Mouse (Mus musculus): ENCODE data around the gene Prss8. TPM values are rescaled to one million over a fixed set of nuclear protein-coding genes. Genes with fewer than 3 reads are reported as not detected.
"Not testable (repeated sequence)": the region's sequence is repeated elsewhere in the genome, so short reads cannot be mapped to it uniquely, and the experiment has no call there.

Gene Prss8
- polyA plus RNA-seq, 1 experiment from 2014 or later = 59.5 TPM

GRCm38 (mm10) chr7:127942097-127942496, 12.2 kb upstream of the Prss8 start:
- not testable (repeated sequence) for H3K9me3 ChIP-seq (replicated peaks); H3K4me1 ChIP-seq; H3K4me2 ChIP-seq; H3K36me3 ChIP-seq; H3K27ac ChIP-seq; H3K4me3 ChIP-seq (replicated peaks); H3K9ac ChIP-seq; ATAC-seq (replicated peaks; ENCODE audit: low FRiP score)
- WGBS = 50% methylated on average over 2 of the region's 2 CpGs
- peaks cover 39% of the 10 kb centered on the region for H3K27me3 ChIP-seq

GRCm38 (mm10) chr7:127936216-127936884, 6.4 kb upstream of the Prss8 start:
- Histone ChIP-seq H3K9me3 (replicated peaks) (no peaks in the 10 kb centered on the region), H3K4me3 (replicated peaks) (peak overlapping the region; percentile 78), H3K4me1 (peaks cover 48% of the 10 kb centered on the region), H3K36me3 (no peaks in the 10 kb centered on the region), H3K27ac (peak overlapping the region; percentile 67; the same call in 1 of the 2 replicates), H3K9ac (peak overlapping the region; percentile 85), H3K4me2 (peak overlapping the region; percentile 99), H3K27me3 (no peaks in the 10 kb centered on the region)
- WGBS = 55% methylated on average over 18 of the region's 18 CpGs
- ATAC-seq (replicated peaks; ENCODE audit: low FRiP score) = no peak

- peak overlapping the region; percentile 85 for H3K9ac ChIP-seq
- peak overlapping the region; percentile 78 for H3K4me3 ChIP-seq (replicated peaks)
- H3K4me2 ChIP-seq = peak overlapping the region; percentile 99
- no peaks in the 10 kb centered on the region for H3K9me3 ChIP-seq (replicated peaks)
- H3K36me3 ChIP-seq = no peaks in the 10 kb centered on the region
- peak overlapping the region; percentile 67 for H3K27ac ChIP-seq
- peaks cover 52% of the 10 kb centered on the region for H3K4me1 ChIP-seq
- no peaks in the 10 kb centered on the region for H3K27me3 ChIP-seq
- WGBS = 1% methylated on average over 38 of the region's 38 CpGs
- ATAC-seq (replicated peaks; ENCODE audit: low FRiP score) = peak; percentile 50
Observed at GRCm38 (mm10) chr7:127935748-127936159, 5.8 kb upstream of the Prss8 start.

- ATAC-seq (replicated peaks; ENCODE audit: low FRiP score) = peak; percentile 92
- Histone ChIP-seq H3K27me3 (no peaks in the 10 kb centered on the region), H3K9ac (peak overlapping the region; percentile 85), H3K4me2 (peak overlapping the region; percentile 99), H3K27ac (peak overlapping the region; percentile 80), H3K4me3 (replicated peaks) (peak overlapping the region; percentile 78), H3K36me3 (no peaks in the 10 kb centered on the region), H3K9me3 (replicated peaks) (no peaks in the 10 kb centered on the region), H3K4me1 (peaks cover 58% of the 10 kb centered on the region)
- 6% methylated on average over 32 of the region's 32 CpGs for WGBS
Observed at GRCm38 (mm10) chr7:127935028-127935722, 5.3 kb upstream of the Prss8 start.

- no peaks in the 10 kb centered on the region for H3K36me3 ChIP-seq
- no peaks in the 10 kb centered on the region for H3K9me3 ChIP-seq (replicated peaks)
- 0 out of 2 replicates have a peak overlapping the region, but pooled peaks have one; percentile 44 for H3K9ac ChIP-seq
- peaks cover 4% of the 10 kb centered on the region for H3K27me3 ChIP-seq
- H3K4me3 ChIP-seq (replicated peaks) = no peak overlapping the region
- peak overlapping the region; percentile 80; the same call in 1 of the 2 replicates for H3K27ac ChIP-seq
- no peak overlapping the region for H3K4me2 ChIP-seq
- 83% methylated on average over 5 of the region's 5 CpGs for WGBS
- peaks cover 65% of the 10 kb centered on the region for H3K4me1 ChIP-seq
- no peak for ATAC-seq (replicated peaks; ENCODE audit: low FRiP score)
Observed at GRCm38 (mm10) chr7:127934075-127934474, 4.2 kb upstream of the Prss8 start.

GRCm38 (mm10) chr7:127932273-127933031, 2.5 kb upstream of the Prss8 start:
- no peak for ATAC-seq (replicated peaks; ENCODE audit: low FRiP score)
- WGBS = 19% methylated on average over 13 of the region's 13 CpGs
- no peaks in the 10 kb centered on the region for H3K9me3 ChIP-seq (replicated peaks)
- 0 out of 2 replicates have a peak overlapping the region, but pooled peaks have one; percentile 8 for H3K9ac ChIP-seq
- peak overlapping the region; percentile 8; the same call in 1 of the 2 replicates for H3K4me2 ChIP-seq
- H3K27me3 ChIP-seq = peaks cover 9% of the 10 kb centered on the region
- no peak overlapping the region for H3K4me3 ChIP-seq (replicated peaks)
- H3K4me1 ChIP-seq = peaks cover 80% of the 10 kb centered on the region
- H3K27ac ChIP-seq = peak overlapping the region; percentile 89
- H3K36me3 ChIP-seq = no peaks in the 10 kb centered on the region

- H3K36me3 ChIP-seq = peaks cover 9% of the 10 kb centered on the region
- H3K4me1 ChIP-seq = peaks cover 88% of the 10 kb centered on the region
- H3K9me3 ChIP-seq (replicated peaks) = no peaks in the 10 kb centered on the region
- no peak overlapping the region for H3K4me3 ChIP-seq (replicated peaks)
- H3K27ac ChIP-seq = peak overlapping the region; percentile 89
- WGBS = 32% methylated on average over 13 of the region's 13 CpGs
- no peak for ATAC-seq (replicated peaks; ENCODE audit: low FRiP score)
- no peak overlapping the region for H3K9ac ChIP-seq
- peak overlapping the region; percentile 4 for H3K4me2 ChIP-seq
- peaks cover 9% of the 10 kb centered on the region for H3K27me3 ChIP-seq
Observed at GRCm38 (mm10) chr7:127931351-127932135, 1.6 kb upstream of the Prss8 start.

- Histone ChIP-seq H3K4me2 (no peak overlapping the region; the same call in 1 of the 2 replicates), H3K9ac (no peak overlapping the region), H3K4me1 (peaks cover 88% of the 10 kb centered on the region), H3K27me3 (peaks cover 9% of the 10 kb centered on the region), H3K4me3 (replicated peaks) (no peak overlapping the region), H3K9me3 (replicated peaks) (no peaks in the 10 kb centered on the region), H3K27ac (0 out of 2 replicates have a peak overlapping the region, but pooled peaks have one; percentile 89), H3K36me3 (peaks cover 18% of the 10 kb centered on the region)
- ATAC-seq (replicated peaks; ENCODE audit: low FRiP score) = no peak
- 81% methylated on average over 5 of the region's 5 CpGs for WGBS
Observed at GRCm38 (mm10) chr7:127930636-127931035, 732 bp upstream of the Prss8 start.

GRCm38 (mm10) chr7:127928596-127928995, 1.3 kb downstream of the Prss8 start:
- WGBS = 43% methylated on average over 5 of the region's 5 CpGs
- H3K27me3 ChIP-seq = peaks cover 9% of the 10 kb centered on the region
- peak overlapping the region; percentile 53 for H3K4me3 ChIP-seq (replicated peaks)
- peak overlapping the region; percentile 93 for H3K27ac ChIP-seq
- H3K36me3 ChIP-seq = peaks cover 38% of the 10 kb centered on the region
- peak overlapping the region; percentile 55 for H3K4me2 ChIP-seq
- no peaks in the 10 kb centered on the region for H3K9me3 ChIP-seq (replicated peaks)
- H3K4me1 ChIP-seq = peaks cover 91% of the 10 kb centered on the region
- H3K9ac ChIP-seq = peak overlapping the region; percentile 64; the same call in 1 of the 2 replicates
- no peak for ATAC-seq (replicated peaks; ENCODE audit: low FRiP score)

GRCm38 (mm10) chr7:127927726-127928125, 2.2 kb downstream of the Prss8 start:
- no peak for ATAC-seq (replicated peaks; ENCODE audit: low FRiP score)
- peaks cover 9% of the 10 kb centered on the region for H3K27me3 ChIP-seq
- peak overlapping the region; percentile 93 for H3K27ac ChIP-seq
- WGBS = 71% methylated on average over 11 of the region's 11 CpGs
- H3K9ac ChIP-seq = 0 out of 2 replicates have a peak overlapping the region, but pooled peaks have one; percentile 64
- H3K4me1 ChIP-seq = peaks cover 82% of the 10 kb centered on the region
- H3K9me3 ChIP-seq (replicated peaks) = no peaks in the 10 kb centered on the region
- peak overlapping the region; percentile 53 for H3K4me3 ChIP-seq (replicated peaks)
- H3K36me3 ChIP-seq = peaks cover 43% of the 10 kb centered on the region
- peak overlapping the region; percentile 55 for H3K4me2 ChIP-seq

- Histone ChIP-seq H3K9me3 (replicated peaks) (no peaks in the 10 kb centered on the region), H3K27me3 (peaks cover 9% of the 10 kb centered on the region), H3K36me3 (peaks cover 52% of the 10 kb centered on the region), H3K27ac (peak overlapping the region; percentile 93), H3K4me2 (peak overlapping the region; percentile 55), H3K4me3 (replicated peaks) (no peak overlapping the region), H3K4me1 (peaks cover 73% of the 10 kb centered on the region), H3K9ac (no peak overlapping the region)
- WGBS = 80% methylated on average over 11 of the region's 11 CpGs
- ATAC-seq (replicated peaks; ENCODE audit: low FRiP score) = no peak
Observed at GRCm38 (mm10) chr7:127926846-127927245, 3.1 kb downstream of the Prss8 start.
